Mouse (Mus musculus) thymus, adult 2 months (tissue): ENCODE results near the gene Cdk9. TPM values are rescaled to one million over a fixed set of nuclear protein-coding genes. Genes with fewer than 3 reads are reported as not detected.

Experiments
- DNase-seq: peaks from one replicate; pipeline ENCODE4 v3.0.0; 2021
- H3K27ac ChIP-seq: fragments of 200-500 bp; 2 replicates; pipeline ENCODE4 v1.5.1; 2012; ENCODE audit warnings: low read length, control low read depth; ENCODE audit not compliant: control insufficient read depth, insufficient read depth
- H3K27me3 ChIP-seq: fragments of 200-500 bp; 2 replicates; pipeline ENCODE4 v1.6.1; 2012; ENCODE audit warnings: mild to moderate bottlenecking, low read length, moderate library complexity, mixed read lengths; ENCODE audit not compliant: control insufficient read depth, insufficient read depth
- H3K36me3 ChIP-seq: fragments of 200-500 bp; 2 replicates; pipeline ENCODE4 v1.6.1; 2012; ENCODE audit warnings: mild to moderate bottlenecking, low read length, moderate library complexity; ENCODE audit not compliant: control insufficient read depth, insufficient read depth
- H3K4me1 ChIP-seq: fragments of 200-500 bp; replicated peaks from 2 replicates; pipeline ENCODE4 v1.6.1; 2012; ENCODE audit warnings: low read length; ENCODE audit not compliant: control insufficient read depth, insufficient read depth
- H3K4me3 ChIP-seq: fragments of 200-500 bp; 2 replicates; pipeline ENCODE4 v1.5.1; 2012; ENCODE audit warnings: mild to moderate bottlenecking, low read length, control low read depth, moderate library complexity; ENCODE audit not compliant: control insufficient read depth, insufficient read depth
- CTCF ChIP-seq: fragments of 200-500 bp; IDR thresholded peaks from 2 replicates; pipeline ENCODE4 v1.5.1; 2012; ENCODE audit warnings: mild to moderate bottlenecking, control low read depth, low read length, moderate library complexity, borderline replicate concordance; ENCODE audit not compliant: control insufficient read depth, poor library complexity, insufficient read depth; ENCODE audit errors: extremely low read depth
- POLR2A ChIP-seq: fragments of 200-500 bp; IDR thresholded peaks from 2 replicates; pipeline ENCODE4 v1.6.1; 2012; ENCODE audit warnings: mild to moderate bottlenecking, low read length, control low read depth, moderate library complexity; ENCODE audit not compliant: control insufficient read depth, poor library complexity, insufficient read depth; ENCODE audit errors: extremely low read depth
- WGBS: fragments of 180-500 bp; shearing (Covaris S2); methylation state at CpG from one replicate; pipeline ENCODE4 v1.1.7; 2018; 5-methylcytosine and 5-hydroxymethylcytosine counted together
- polyA plus RNA-seq: library from polyadenylated mRNA; depleted of rRNA; stranded (reverse); fragments of >200 nt; gene quantifications from 2 replicates; pipeline ENCODE4 v1.2.3, GENCODE M21; 2012

Cdk9 gene
- polyA plus RNA-seq, 1 experiment, result 239 TPM

- WGBS, result 21% methylated on average over 4 of the region's 4 CpGs
- Histone ChIP-seq H3K27me3 (no peaks in the 10 kb centered on the region), H3K36me3 (peaks cover 4% of the 10 kb centered on the region), H3K27ac (peak overlapping the region; percentile 46), H3K4me3 (no peak overlapping the region), H3K4me1 (peaks cover 40% of the 10 kb centered on the region)
- TF ChIP-seq POLR2A, result no peak
- 0 out of 2 replicates have a peak, but pooled peaks have one; percentile 13 for TF ChIP-seq CTCF
- DNase-seq, result peak; percentile 32
These were observed 2.1 kb upstream of the Cdk9 start for GRCm38 (mm10) chr2:32714987-32715425.

- no peak for TF ChIP-seq CTCF
- no peak for TF ChIP-seq POLR2A
- peaks cover 34% of the 10 kb centered on the region for H3K4me1 ChIP-seq
- WGBS, result 35% methylated on average over 11 of the region's 11 CpGs
- DNase-seq, result no peak
- peaks cover 11% of the 10 kb centered on the region for H3K36me3 ChIP-seq
- no peak overlapping the region for H3K4me3 ChIP-seq
- peak overlapping the region; percentile 46 for H3K27ac ChIP-seq
- H3K27me3 ChIP-seq, result no peaks in the 10 kb centered on the region
These were observed 1.5 kb upstream of the Cdk9 start for GRCm38 (mm10) chr2:32714117-32714986.

- H3K27me3 ChIP-seq, result no peaks in the 10 kb centered on the region
- peaks cover 27% of the 10 kb centered on the region for H3K36me3 ChIP-seq
- TF ChIP-seq CTCF (no peak), POLR2A (peak; percentile 40; the same call in 1 of the 2 replicates)
- peak overlapping the region; percentile 89 for H3K4me3 ChIP-seq
- WGBS, result under 1% methylated on average over 39 of the region's 44 CpGs
- DNase-seq, result peak; percentile 96
- H3K4me1 ChIP-seq, result peaks cover 24% of the 10 kb centered on the region
- peak overlapping the region; percentile 38 for H3K27ac ChIP-seq
These were observed 316 bp downstream of the Cdk9 start for GRCm38 (mm10) chr2:32712586-32712933.

- peaks cover 24% of the 10 kb centered on the region for H3K4me1 ChIP-seq
- peak; percentile 70 for DNase-seq
- H3K36me3 ChIP-seq, result peaks cover 29% of the 10 kb centered on the region
- peak overlapping the region; percentile 89 for H3K4me3 ChIP-seq
- under 1% methylated on average over 41 of the region's 41 CpGs for WGBS
- TF ChIP-seq POLR2A (no peak; the same call in 1 of the 2 replicates), CTCF (no peak)
- H3K27me3 ChIP-seq, result no peaks in the 10 kb centered on the region
- H3K27ac ChIP-seq, result no peak overlapping the region
These were observed 746 bp downstream of the Cdk9 start for GRCm38 (mm10) chr2:32712108-32712551.

GRCm38 (mm10) chr2:32711301-32712056 lies 1.4 kb downstream of the Cdk9 start:
- no peak for DNase-seq
- peaks cover 35% of the 10 kb centered on the region for H3K36me3 ChIP-seq
- H3K4me3 ChIP-seq, result peak overlapping the region; percentile 89
- peaks cover 24% of the 10 kb centered on the region for H3K4me1 ChIP-seq
- no peak overlapping the region for H3K27ac ChIP-seq
- TF ChIP-seq CTCF (no peak), POLR2A (no peak)
- H3K27me3 ChIP-seq, result no peaks in the 10 kb centered on the region
- 20% methylated on average over 9 of the region's 9 CpGs for WGBS

GRCm38 (mm10) chr2:32710425-32710824 lies 2.5 kb downstream of the Cdk9 start:
- DNase-seq, result no peak
- WGBS, result 24% methylated on average over 5 of the region's 5 CpGs
- no peak for TF ChIP-seq CTCF
- TF ChIP-seq POLR2A, result no peak
- peaks cover 24% of the 10 kb centered on the region for H3K4me1 ChIP-seq
- H3K27me3 ChIP-seq, result no peaks in the 10 kb centered on the region
- no peak overlapping the region for H3K27ac ChIP-seq
- peaks cover 45% of the 10 kb centered on the region for H3K36me3 ChIP-seq
- H3K4me3 ChIP-seq, result no peak overlapping the region
